Mouse (Mus musculus): ENCODE results near the gene Ddx5. TPM values are rescaled to one million over a fixed set of nuclear protein-coding genes. Genes with fewer than 3 reads are reported as not detected.
"Not testable (repeated sequence)": the region's sequence is repeated elsewhere in the genome, so short reads cannot be mapped to it uniquely, and the experiment has no call there.

Ddx5 gene
- polyA plus RNA-seq, 1 experiment, result 642 TPM

DNA sequence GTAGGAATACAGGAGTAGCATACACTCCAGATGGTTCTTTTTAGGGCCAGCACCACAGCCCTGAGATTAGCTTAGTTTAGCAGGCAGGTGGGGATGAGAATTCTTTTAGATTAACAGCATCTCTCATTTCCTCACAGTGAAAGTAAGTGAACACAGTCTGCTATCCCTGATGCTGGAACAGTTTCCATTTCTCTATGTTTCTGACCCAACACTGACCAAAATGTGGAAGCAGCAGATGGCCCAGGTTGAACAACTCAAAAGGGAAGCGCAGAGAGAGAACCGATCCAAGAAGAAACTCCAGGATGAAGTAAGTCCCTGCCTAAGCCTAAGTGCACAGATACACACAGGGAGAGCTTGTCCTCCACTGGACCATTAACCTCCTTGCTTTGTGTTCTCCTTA is 26.3 kb upstream of the Ddx5 start:
- peaks cover 8% of the 10 kb centered on the region for H3K36me3 ChIP-seq (ENCODE audit: control insufficient read depth, insufficient read depth, low read length)
- H3K27me3 ChIP-seq (ENCODE audit: control insufficient read depth, insufficient read depth, low read length), result no peaks in the 10 kb centered on the region
- TF ChIP-seq CTCF (IDR thresholded peaks at IDR 0.05; ENCODE audit: control insufficient read depth, insufficient read depth, insufficient replicate concordance, low read depth, low read length) (no peak), POLR2A (IDR thresholded peaks at IDR 0.05; ENCODE audit: control insufficient read depth, low read depth, low read length) (no peak)
- no peak overlapping the region for H3K4me3 ChIP-seq (ENCODE audit: control insufficient read depth, low read depth, low read length)
- no peak overlapping the region for H3K27ac ChIP-seq (ENCODE audit: control insufficient read depth, insufficient read depth, low read depth, low read length)
- no peaks in the 10 kb centered on the region for H3K4me1 ChIP-seq (ENCODE audit: control insufficient read depth, insufficient read depth, low read length)

DNA sequence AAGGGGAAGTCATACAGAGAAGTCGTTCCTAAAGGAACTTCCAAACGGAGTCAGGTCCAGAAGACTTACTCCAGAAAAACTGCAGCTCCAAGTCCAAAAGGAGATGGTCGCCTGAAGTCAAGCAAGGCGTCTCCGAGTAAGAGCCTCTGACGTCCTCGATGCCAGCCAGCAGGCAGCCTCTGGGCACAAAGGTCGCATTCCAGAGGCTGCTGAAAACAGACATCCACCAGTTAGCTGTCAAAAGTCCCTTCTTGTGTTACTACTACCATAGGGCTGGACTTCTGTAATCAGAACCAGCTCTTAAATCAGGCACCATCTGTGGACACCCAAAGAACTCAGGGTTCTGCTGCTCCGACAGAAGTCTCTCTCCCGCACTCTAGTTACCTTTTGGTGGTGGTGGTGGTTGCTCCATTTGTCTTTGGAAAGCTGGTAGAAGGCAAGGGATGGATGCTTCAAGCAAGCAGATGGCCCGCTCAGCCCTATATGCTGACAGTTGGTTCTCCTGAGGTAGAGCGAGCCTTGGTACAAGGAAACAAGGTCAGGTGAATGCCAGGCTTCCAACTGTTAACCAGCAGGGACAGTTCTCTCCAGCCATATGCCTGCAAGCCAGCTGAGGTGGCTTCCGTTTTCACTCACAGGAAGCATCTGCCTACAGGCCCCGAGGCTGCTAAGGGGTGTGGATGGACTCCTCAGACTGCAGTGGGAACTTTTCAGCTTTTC is 25.8 kb upstream of the Ddx5 start:
- Histone ChIP-seq H3K4me3 (ENCODE audit: control insufficient read depth, low read depth, low read length) (no peak overlapping the region), H3K27ac (ENCODE audit: control insufficient read depth, insufficient read depth, low read depth, low read length) (no peak overlapping the region), H3K4me1 (ENCODE audit: control insufficient read depth, insufficient read depth, low read length) (no peaks in the 10 kb centered on the region), H3K36me3 (ENCODE audit: control insufficient read depth, insufficient read depth, low read length) (peaks cover 8% of the 10 kb centered on the region), H3K27me3 (ENCODE audit: control insufficient read depth, insufficient read depth, low read length) (no peaks in the 10 kb centered on the region)
- TF ChIP-seq POLR2A (IDR thresholded peaks at IDR 0.05; ENCODE audit: control insufficient read depth, low read depth, low read length) (no peak), CTCF (IDR thresholded peaks at IDR 0.05; ENCODE audit: control insufficient read depth, insufficient read depth, insufficient replicate concordance, low read depth, low read length) (no peak)

- H3K27ac ChIP-seq (ENCODE audit: control insufficient read depth, insufficient read depth, low read depth, low read length), result no peak overlapping the region
- H3K27me3 ChIP-seq (ENCODE audit: control insufficient read depth, insufficient read depth, low read length), result no peaks in the 10 kb centered on the region
- no peaks in the 10 kb centered on the region for H3K4me1 ChIP-seq (ENCODE audit: control insufficient read depth, insufficient read depth, low read length)
- H3K4me3 ChIP-seq (ENCODE audit: control insufficient read depth, low read depth, low read length), result no peak overlapping the region
- TF ChIP-seq POLR2A (IDR thresholded peaks at IDR 0.05; ENCODE audit: control insufficient read depth, low read depth, low read length) (no peak), CTCF (IDR thresholded peaks at IDR 0.05; ENCODE audit: control insufficient read depth, insufficient read depth, insufficient replicate concordance, low read depth, low read length) (no peak)
- H3K36me3 ChIP-seq (ENCODE audit: control insufficient read depth, insufficient read depth, low read length), result peaks cover 4% of the 10 kb centered on the region
Measured at GRCm38 (mm10) chr11:106812410-106813136, 23.6 kb upstream of the Ddx5 start.

DNA sequence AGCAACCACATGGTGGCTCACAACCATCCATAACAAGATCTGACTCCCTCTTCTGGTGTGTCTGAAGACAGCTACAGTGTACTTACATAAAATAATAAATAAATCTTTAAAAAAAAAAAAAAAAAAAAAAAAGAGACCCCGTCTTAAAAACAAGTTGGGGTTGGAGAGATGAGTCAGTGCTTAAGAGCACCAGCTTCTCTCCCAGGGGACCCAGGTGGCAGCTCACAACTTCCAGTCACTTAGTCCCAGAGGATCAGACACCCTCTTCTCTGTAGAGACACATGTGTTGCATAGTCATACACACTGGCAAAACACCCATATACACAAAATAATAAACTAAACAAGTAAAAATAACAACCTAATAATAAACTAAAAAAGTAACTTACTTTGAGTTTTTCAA is 18.5 kb upstream of the Ddx5 start:
- not testable (repeated sequence) for H3K27me3 ChIP-seq (ENCODE audit: control insufficient read depth, insufficient read depth, low read length)

GRCm38 (mm10) chr11:106802069-106802627 is 13.2 kb upstream of the Ddx5 start:
- Histone ChIP-seq H3K4me1 (ENCODE audit: control insufficient read depth, insufficient read depth, low read length) (no peaks in the 10 kb centered on the region), H3K4me3 (ENCODE audit: control insufficient read depth, low read depth, low read length) (no peak overlapping the region), H3K27ac (ENCODE audit: control insufficient read depth, insufficient read depth, low read depth, low read length) (no peak overlapping the region), H3K27me3 (ENCODE audit: control insufficient read depth, insufficient read depth, low read length) (no peaks in the 10 kb centered on the region), H3K36me3 (ENCODE audit: control insufficient read depth, insufficient read depth, low read length) (peaks cover 6% of the 10 kb centered on the region)
- TF ChIP-seq CTCF (IDR thresholded peaks at IDR 0.05; ENCODE audit: control insufficient read depth, insufficient read depth, insufficient replicate concordance, low read depth, low read length) (no peak), POLR2A (IDR thresholded peaks at IDR 0.05; ENCODE audit: control insufficient read depth, low read depth, low read length) (0 out of 2 replicates have a peak, but pooled peaks have one; percentile 23)

More for the DNA sequence above, 18.5 kb upstream of the Ddx5 start:
- not testable (repeated sequence) for H3K4me3 ChIP-seq (ENCODE audit: control insufficient read depth, low read depth, low read length); H3K4me1 ChIP-seq (ENCODE audit: control insufficient read depth, insufficient read depth, low read length); H3K27ac ChIP-seq (ENCODE audit: control insufficient read depth, insufficient read depth, low read depth, low read length); H3K36me3 ChIP-seq (ENCODE audit: control insufficient read depth, insufficient read depth, low read length)

DNA sequence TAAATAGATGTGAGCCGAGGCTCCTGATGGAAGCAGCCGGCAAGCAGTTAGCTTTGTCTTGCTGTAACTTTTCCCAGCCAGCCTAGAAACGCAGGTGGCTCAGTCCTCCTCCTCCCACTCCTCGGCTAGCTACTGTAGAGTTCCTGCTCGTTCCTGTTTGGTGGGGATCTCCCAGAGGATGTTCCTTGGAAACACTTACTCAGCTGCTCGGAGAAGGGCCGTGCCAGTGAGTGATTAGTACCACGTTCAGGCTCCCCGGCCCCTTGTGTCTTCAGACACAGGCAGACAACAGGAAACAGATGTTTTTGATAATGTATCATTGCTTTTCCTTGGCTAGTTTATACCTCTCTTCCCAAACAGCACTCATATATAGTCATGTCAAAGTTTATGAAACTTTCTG is 6.7 kb upstream of the Ddx5 start:
- Histone ChIP-seq H3K4me3 (ENCODE audit: control insufficient read depth, low read depth, low read length) (no peak overlapping the region), H3K4me1 (ENCODE audit: control insufficient read depth, insufficient read depth, low read length) (no peaks in the 10 kb centered on the region), H3K36me3 (ENCODE audit: control insufficient read depth, insufficient read depth, low read length) (peaks cover 6% of the 10 kb centered on the region), H3K27ac (ENCODE audit: control insufficient read depth, insufficient read depth, low read depth, low read length) (no peak overlapping the region), H3K27me3 (ENCODE audit: control insufficient read depth, insufficient read depth, low read length) (no peaks in the 10 kb centered on the region)
- TF ChIP-seq CTCF (IDR thresholded peaks at IDR 0.05; ENCODE audit: control insufficient read depth, insufficient read depth, insufficient replicate concordance, low read depth, low read length), result no peak
- TF ChIP-seq POLR2A (IDR thresholded peaks at IDR 0.05; ENCODE audit: control insufficient read depth, low read depth, low read length), result no peak

DNA sequence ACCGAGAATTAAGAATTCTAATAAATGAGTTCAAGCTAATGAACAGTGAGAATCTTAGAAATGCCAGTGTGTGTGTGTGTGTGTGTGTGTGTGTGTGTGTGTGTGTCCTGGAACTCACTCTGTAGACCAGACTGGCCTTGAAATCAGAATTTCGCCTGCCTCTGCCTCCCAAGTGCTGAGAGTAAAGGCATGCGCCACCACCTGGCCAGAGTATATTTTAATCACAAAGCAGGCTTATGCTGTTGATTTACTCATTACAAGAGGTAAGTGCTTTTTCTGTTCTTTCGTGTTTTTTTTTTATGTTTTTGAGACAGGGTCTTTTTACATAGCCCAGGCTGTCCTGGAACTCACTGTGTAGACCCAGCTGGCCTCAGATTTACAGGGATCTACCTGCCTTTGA is 4.9 kb upstream of the Ddx5 start:
- Histone ChIP-seq H3K36me3 (ENCODE audit: control insufficient read depth, insufficient read depth, low read length) (peaks cover 6% of the 10 kb centered on the region; the same call in 1 of the 2 replicates), H3K27ac (ENCODE audit: control insufficient read depth, insufficient read depth, low read depth, low read length) (no peak overlapping the region), H3K27me3 (ENCODE audit: control insufficient read depth, insufficient read depth, low read length) (no peaks in the 10 kb centered on the region), H3K4me3 (ENCODE audit: control insufficient read depth, low read depth, low read length) (no peak overlapping the region), H3K4me1 (ENCODE audit: control insufficient read depth, insufficient read depth, low read length) (no peaks in the 10 kb centered on the region)
- no peak for TF ChIP-seq CTCF (IDR thresholded peaks at IDR 0.05; ENCODE audit: control insufficient read depth, insufficient read depth, insufficient replicate concordance, low read depth, low read length)
- no peak for TF ChIP-seq POLR2A (IDR thresholded peaks at IDR 0.05; ENCODE audit: control insufficient read depth, low read depth, low read length)

Data from testis, adult 2 months (tissue).